Mouse (Mus musculus) Muller cell, postnatal 12 days (primary cell): Measurements from ENCODE around the gene Rrp12.
"Not testable (repeated sequence)": the region's sequence is repeated elsewhere in the genome, so short reads cannot be mapped to it uniquely, and the experiment has no call there.

Experiments
- DNase-seq: peaks from one replicate; pipeline ENCODE4 v3.0.0-alpha.2; 2015; ENCODE audit errors: inconsistent ontology term

Rrp12 gene

GRCm38 (mm10) chr19:41906311-41907078 is 10.5 kb upstream of the Rrp12 start:
- no peak for DNase-seq

- DNase-seq: no peak
Measured at GRCm38 (mm10) chr19:41905246-41905645, 9.3 kb upstream of the Rrp12 start.

GRCm38 (mm10) chr19:41902848-41903593 is 7.0 kb upstream of the Rrp12 start:
- DNase-seq: no peak

- no peak for DNase-seq
Measured at GRCm38 (mm10) chr19:41901696-41902095, 5.7 kb upstream of the Rrp12 start.

GRCm38 (mm10) chr19:41900495-41901090 is 4.6 kb upstream of the Rrp12 start:
- DNase-seq: no peak

- DNase-seq: peak; percentile 45
Measured at GRCm38 (mm10) chr19:41898860-41899259, 2.9 kb upstream of the Rrp12 start.

- DNase-seq: no peak
Measured at GRCm38 (mm10) chr19:41896319-41896711, 342 bp upstream of the Rrp12 start.

- peak; percentile 40 for DNase-seq
Measured at GRCm38 (mm10) chr19:41894959-41895358, 1.0 kb downstream of the Rrp12 start.

- no peak for DNase-seq
Measured at GRCm38 (mm10) chr19:41888191-41888590, 7.8 kb downstream of the Rrp12 start.

- DNase-seq: no peak
Measured at GRCm38 (mm10) chr19:41883882-41884281, 12.1 kb downstream of the Rrp12 start.

GRCm38 (mm10) chr19:41881842-41882241 is 14.1 kb downstream of the Rrp12 start:
- no peak for DNase-seq

- no peak for DNase-seq
Measured at GRCm38 (mm10) chr19:41874356-41874755, 21.6 kb downstream of the Rrp12 start.

GRCm38 (mm10) chr19:41872285-41872684 is 23.7 kb downstream of the Rrp12 start:
- DNase-seq: no peak

- not testable (repeated sequence) for DNase-seq
Measured at GRCm38 (mm10) chr19:41869946-41870345, 26.0 kb downstream of the Rrp12 start.

- DNase-seq: no peak
Measured at GRCm38 (mm10) chr19:41869296-41869695, 26.7 kb downstream of the Rrp12 start.

- DNase-seq: no peak
Measured at GRCm38 (mm10) chr19:41866707-41867106, 29.3 kb downstream of the Rrp12 start.

GRCm38 (mm10) chr19:41857816-41858310 is 38.1 kb downstream of the Rrp12 start:
- no peak for DNase-seq

GRCm38 (mm10) chr19:41857086-41857762 is 38.7 kb downstream of the Rrp12 start:
- peak; percentile 19 for DNase-seq

- no peak for DNase-seq
Measured at GRCm38 (mm10) chr19:41852423-41852822, 43.5 kb downstream of the Rrp12 start.

- peak; percentile 81 for DNase-seq
Measured at GRCm38 (mm10) chr19:41850719-41851543, 45.0 kb downstream of the Rrp12 start.
